Mouse (Mus musculus) erythroid progenitor cell, adult 5-6 weeks (primary cell): ENCODE results near the gene Pms2. TPM values are rescaled to one million over a fixed set of nuclear protein-coding genes. Genes with fewer than 3 reads are reported as not detected.

Experiments
- ATAC-seq: replicated peaks from 2 replicates; pipeline ENCODE4 v1.8.0; 2016; ENCODE audit warnings: moderate number of reproducible peaks, mild to moderate bottlenecking, moderate TSS enrichment, inconsistent platforms; ENCODE audit not compliant: poor library complexity, low FRiP score, severe bottlenecking
- total RNA-seq, 2 experiments: library from RNA; stranded (forward) in 1 of 2; stranded (reverse) in 1 of 2; fragments of 150-400 nt in 1 of 2; fragments of 186-747, 209-891 nt in 1 of 2; gene quantifications; 2 replicates each; pipeline versions ENCODE4 v1.2.3 to v1.2.4; 2015 to 2017; ENCODE audit warnings: low replicate concordance in 2 of 2

The Pms2 gene
- total RNA-seq (2015; ENCODE audit: low replicate concordance) (36.0 and 49.0 TPM in 2 replicates), total RNA-seq (2017; ENCODE audit: low replicate concordance) (79.1 and 92.9 TPM in 2 replicates)

- ATAC-seq: peak; percentile 90
Observed at GRCm38 (mm10) chr5:143909417-143910400, at the start of gene Pms2, which contains the start of gene Aimp2. Pms2 (plus strand) TSS chr5:143909964. Aimp2 (minus strand) TSS chr5:143909847.

- ATAC-seq: no peak
Observed at GRCm38 (mm10) chr5:143871547-143872169, 38.1 kb upstream of the Pms2 start.

- peak; percentile 18; the same call in 1 of the 2 replicates for ATAC-seq
Observed at GRCm38 (mm10) chr5:143874571-143874970, 35.2 kb upstream of the Pms2 start.

GRCm38 (mm10) chr5:143885274-143885673 lies 24.5 kb upstream of the Pms2 start:
- ATAC-seq: no peak

- ATAC-seq: no peak
Observed at GRCm38 (mm10) chr5:143890741-143891140, 19.0 kb upstream of the Pms2 start.

GRCm38 (mm10) chr5:143892255-143892886 lies 17.4 kb upstream of the Pms2 start:
- no peak for ATAC-seq

GRCm38 (mm10) chr5:143893396-143893795 lies 16.4 kb upstream of the Pms2 start:
- ATAC-seq: no peak

- ATAC-seq: no peak
Observed at GRCm38 (mm10) chr5:143897635-143898330, 12.0 kb upstream of the Pms2 start, which contains the start of gene Ankrd61. Ankrd61 (minus strand) TSS chr5:143897685.

GRCm38 (mm10) chr5:143902111-143902510 lies 7.7 kb upstream of the Pms2 start:
- no peak for ATAC-seq

GRCm38 (mm10) chr5:143903813-143904212 lies 6.0 kb upstream of the Pms2 start:
- peak; percentile 33; the same call in 1 of the 2 replicates for ATAC-seq

GRCm38 (mm10) chr5:143906429-143906828 lies 3.3 kb upstream of the Pms2 start:
- no peak for ATAC-seq

GRCm38 (mm10) chr5:143908926-143909325 lies 838 bp upstream of the Pms2 start:
- peak; percentile 61 for ATAC-seq

GRCm38 (mm10) chr5:143916221-143916620 lies 6.5 kb downstream of the Pms2 start:
- no peak for ATAC-seq

GRCm38 (mm10) chr5:143917418-143917817 lies 7.7 kb downstream of the Pms2 start:
- ATAC-seq: peak; percentile 91

GRCm38 (mm10) chr5:143918120-143918519 lies 8.4 kb downstream of the Pms2 start:
- ATAC-seq: no peak

- peak; percentile 99 for ATAC-seq
Observed at GRCm38 (mm10) chr5:143924781-143925452, 15.2 kb downstream of the Pms2 start.

GRCm38 (mm10) chr5:143927875-143928274 lies 18.1 kb downstream of the Pms2 start, which contains the start of gene Gm42421:
Gm42421 (plus strand) TSS chr5:143928175.
- no peak for ATAC-seq

- no peak for ATAC-seq
Observed at GRCm38 (mm10) chr5:143929291-143929690, 19.5 kb downstream of the Pms2 start.

GRCm38 (mm10) chr5:143930656-143931055 lies 20.9 kb downstream of the Pms2 start:
- ATAC-seq: no peak
